ENCODE assay signal across 8 mouse cellular contexts in the genomic region with DNA sequence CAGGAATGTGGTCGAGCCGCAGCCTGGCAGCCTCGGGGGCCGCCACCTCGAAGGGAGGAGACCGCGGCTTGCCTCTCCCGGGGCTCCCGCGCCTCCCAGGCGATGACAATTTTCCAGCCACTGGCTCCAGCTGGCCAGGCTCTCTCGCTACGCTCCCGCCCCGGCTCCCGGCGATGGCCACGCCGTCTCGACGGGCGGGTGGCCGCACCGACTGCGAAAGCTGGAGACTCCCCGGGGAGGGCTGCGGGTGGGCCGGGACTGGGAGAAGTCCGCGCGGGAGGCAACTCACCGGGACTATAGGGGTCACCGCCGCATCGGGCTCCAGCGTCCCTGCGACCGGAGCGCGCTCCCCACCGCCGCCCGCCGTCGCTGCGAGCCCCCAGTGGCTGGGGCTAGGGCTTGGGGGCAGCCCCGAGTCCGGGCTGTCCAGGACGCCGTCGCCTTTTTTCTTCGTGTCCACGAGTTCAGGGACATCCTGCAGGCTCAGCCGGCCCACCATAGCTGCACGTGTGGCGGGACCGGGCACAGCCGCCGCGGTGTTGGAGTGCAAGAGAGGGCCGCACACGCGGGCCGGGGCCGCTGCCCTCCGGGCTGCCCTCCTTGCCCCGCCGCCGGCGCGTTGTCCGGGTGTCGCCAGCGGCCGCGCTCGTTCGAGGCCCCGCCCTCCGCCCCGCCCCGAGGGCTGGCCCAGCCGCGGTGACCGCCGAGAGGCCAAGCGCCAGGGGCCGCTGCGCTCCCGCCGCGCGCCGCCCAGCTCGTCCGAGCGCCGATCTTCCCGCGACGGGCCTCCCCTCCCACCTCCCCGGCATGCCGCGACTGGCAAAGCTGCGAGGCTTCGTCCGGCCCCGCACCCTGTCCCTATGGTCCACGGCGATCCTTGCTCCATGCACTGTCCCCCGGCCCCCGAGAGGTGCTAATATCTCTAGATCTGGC. TPM values are rescaled to one million over a fixed set of nuclear protein-coding genes. Genes with fewer than 3 reads are reported as not detected.
DNase-seq lines count a peak whose midpoint lies in the region; ATAC-seq and TF ChIP-seq lines count a peak whose summit lies in the region.

Rflnb (minus strand) TSS at position 644 of the 933 bp plus-strand sequence.

- H3K9me3 ChIP-seq in hindbrain, embryonic 10.5 days: no peaks in the 10 kb centered on the region

- CTCF ChIA-PET in Patski (lab: Charles Lee): no interaction called here

- DNase-seq in Patski (ENCODE audit: low read depth, low spot score): no peak
- DNase-seq in cerebellum, adult 9-11 months: peak; percentile 85
- peak; percentile 88 for DNase-seq in hindbrain, embryonic 10.5 days (ENCODE audit: low spot score)
- peak in 1 of 2 experiments; percentile 53 for DNase-seq in layer of hippocampus, postnatal 14 days (ENCODE audit: low spot score in 2 of 2)
- DNase-seq in lung, postnatal 36 days: peak; percentile 92
- peak; percentile 88 for DNase-seq in retina, embryonic 14.5 days (ENCODE audit: low spot score)
- peak; percentile 57 for DNase-seq in thymus, postnatal 4 days

- peak; percentile 81 for ATAC-seq in Patski
- ATAC-seq in frontal cortex, adult (ENCODE audit: low TSS enrichment): peak; percentile 76

- under 1% methylated on average over 112 of the region's 112 CpGs for WGBS in hindbrain, embryonic 10.5 days

- in situ Hi-C loops in Patski (cut with MboI; ENCODE audit: low pct_unique_long_range_greater_than_20kb): no loop called here

- peak within 1 kb of the TSS; percentile 92 for H3K27ac ChIP-seq in hindbrain, embryonic 10.5 days

- H3K4me1 ChIP-seq in hindbrain, embryonic 10.5 days (replicated peaks): peaks cover 39% of the 10 kb centered on the region

- H3K27me3 ChIP-seq in Patski: peaks cover 2% of the 10 kb centered on the region
- H3K27me3 ChIP-seq in hindbrain, embryonic 10.5 days (ENCODE audit: insufficient read depth, poor library complexity, severe bottlenecking): peaks cover 40% of the 10 kb centered on the region

- POLR2A ChIA-PET in Patski (lab: Charles Lee): interaction anchor here (0.9 kb wide), 1 partner anchor 9 kb away, joined by 4 read pairs; no protein-coding TSS in a partner anchor

- TF ChIP-seq CTCF in Patski (IDR thresholded peaks at IDR 0.05): no peak

- H3K4me3 ChIP-seq in hindbrain, embryonic 10.5 days: peak within 1 kb of the TSS; percentile 76

- peaks cover 8% of the 10 kb centered on the region; the same call in 1 of the 2 replicates for H3K36me3 ChIP-seq in hindbrain, embryonic 10.5 days

RNA-seq across cellular contexts. Expression of gene Rflnb, which starts in this region (rescaled TPM):
- polyA plus RNA-seq in Patski (2021): 3.5 TPM
- polyA plus RNA-seq in hindbrain, embryonic 10.5 days (2016; fragmentation: Nextera tagmentation; extraction: Ambion mirVana): 14.4 and 15.9 TPM in 2 replicates
- total RNA-seq in layer of hippocampus, postnatal 14 days (2021): 10 to 100 TPM; 12.9 to 15.6 TPM
